Mouse (Mus musculus) heart, adult 18-20 months (tissue): Measurements from ENCODE around the gene Kif1c. TPM values are rescaled to one million over a fixed set of nuclear protein-coding genes. Genes with fewer than 3 reads are reported as not detected.

Experiments used
- DNase-seq, 2 experiments: peaks; one replicate each; pipeline ENCODE4 v3.0.0; 2021 to 2022; ENCODE audit warnings: mixed read lengths in 1 of 2
- long read RNA-seq, 2 experiments: library from polyadenylated mRNA; stranded (forward); transcript quantifications; one replicate each; pipeline ENCODE4 v2.0.0; 2021
- total RNA-seq, 2 experiments: library from RNA; stranded (reverse); gene quantifications; 2 replicates each; pipeline ENCODE4 v1.2.3; 2021

The Kif1c gene
- 100 to 1,000 TPM; 469 to 485 TPM for total RNA-seq
- long read RNA-seq, experiment 1, partial matches to known transcripts = 0 of 28 reads
- long read RNA-seq, experiment 1, other reads (novel, unspliced or antisense) = 28 of 28 reads
- long read RNA-seq, experiment 2, partial matches to known transcripts = 2 of 27 reads
- long read RNA-seq, experiment 2, other reads (novel, unspliced or antisense) = 25 of 27 reads

DNA sequence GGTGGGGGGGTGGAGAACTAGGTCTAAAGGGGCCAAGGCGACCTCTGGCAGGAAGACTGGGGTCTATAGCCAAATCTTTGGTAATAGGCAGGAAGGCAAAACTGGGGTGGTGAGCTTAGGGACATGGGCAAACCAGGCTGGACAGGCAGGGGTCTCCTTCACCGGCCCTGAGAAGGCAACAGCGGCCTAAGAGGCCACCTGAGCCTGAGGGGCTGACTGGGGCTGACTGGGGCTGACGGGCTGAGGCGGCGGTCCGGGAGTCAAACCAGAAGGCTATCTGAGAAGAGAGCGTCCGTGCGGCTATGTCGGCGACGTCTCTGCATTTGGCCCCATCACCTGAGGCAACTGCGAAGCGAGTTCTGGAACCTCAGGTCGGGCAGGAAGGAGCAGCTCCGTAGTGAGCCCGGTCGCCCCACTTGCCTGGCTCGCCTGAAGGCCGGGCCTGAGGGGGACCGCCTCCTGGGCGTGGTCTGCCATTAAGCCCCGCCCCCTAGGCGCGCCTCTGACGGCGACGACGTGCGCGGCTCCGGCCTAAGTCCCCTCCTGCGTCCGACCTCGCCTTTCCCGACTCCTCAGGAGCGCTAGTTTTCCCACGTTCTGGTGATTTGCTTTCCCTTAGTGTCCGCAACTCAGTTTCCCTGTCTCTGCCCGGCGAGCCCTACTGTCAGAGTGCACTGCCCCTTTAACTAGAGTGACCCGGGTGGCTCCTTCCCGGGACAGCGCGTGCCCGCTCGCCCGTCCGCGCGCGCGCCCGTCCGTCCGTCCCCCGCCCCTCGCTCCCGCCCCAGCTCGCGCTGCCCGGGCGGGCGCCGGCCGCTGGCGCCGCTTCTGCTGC is at the start of gene Kif1c, which contains the start of gene Inca1:
Gene Kif1c, plus strand, starts transcription at position 827 of the 835 bp plus-strand sequence.
Gene Inca1, minus strand, starts transcription at position 434 of the 835 bp plus-strand sequence.
- DNase-seq = peak; percentile 97

DNA sequence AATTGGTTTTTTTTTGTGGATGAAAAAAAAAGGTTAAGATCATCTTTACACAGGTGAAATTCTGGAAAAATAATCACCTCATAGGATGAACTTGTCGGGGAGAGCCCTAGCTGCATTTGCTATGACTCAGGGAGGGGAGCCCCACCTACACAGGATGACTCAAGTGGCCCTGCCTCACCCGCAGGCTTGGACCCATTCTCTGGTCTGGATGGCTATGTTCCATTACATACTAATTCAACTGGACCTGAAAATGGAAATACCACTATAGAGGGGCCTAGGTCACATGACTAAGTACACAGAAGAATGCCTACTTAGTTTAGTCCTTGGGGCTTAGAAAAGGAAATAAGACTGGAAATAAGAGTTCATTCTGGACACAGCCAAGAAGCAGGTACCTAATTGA is 49.0 kb upstream of the Kif1c start:
- peak in 1 of 2 experiments; percentile 20 for DNase-seq

DNA sequence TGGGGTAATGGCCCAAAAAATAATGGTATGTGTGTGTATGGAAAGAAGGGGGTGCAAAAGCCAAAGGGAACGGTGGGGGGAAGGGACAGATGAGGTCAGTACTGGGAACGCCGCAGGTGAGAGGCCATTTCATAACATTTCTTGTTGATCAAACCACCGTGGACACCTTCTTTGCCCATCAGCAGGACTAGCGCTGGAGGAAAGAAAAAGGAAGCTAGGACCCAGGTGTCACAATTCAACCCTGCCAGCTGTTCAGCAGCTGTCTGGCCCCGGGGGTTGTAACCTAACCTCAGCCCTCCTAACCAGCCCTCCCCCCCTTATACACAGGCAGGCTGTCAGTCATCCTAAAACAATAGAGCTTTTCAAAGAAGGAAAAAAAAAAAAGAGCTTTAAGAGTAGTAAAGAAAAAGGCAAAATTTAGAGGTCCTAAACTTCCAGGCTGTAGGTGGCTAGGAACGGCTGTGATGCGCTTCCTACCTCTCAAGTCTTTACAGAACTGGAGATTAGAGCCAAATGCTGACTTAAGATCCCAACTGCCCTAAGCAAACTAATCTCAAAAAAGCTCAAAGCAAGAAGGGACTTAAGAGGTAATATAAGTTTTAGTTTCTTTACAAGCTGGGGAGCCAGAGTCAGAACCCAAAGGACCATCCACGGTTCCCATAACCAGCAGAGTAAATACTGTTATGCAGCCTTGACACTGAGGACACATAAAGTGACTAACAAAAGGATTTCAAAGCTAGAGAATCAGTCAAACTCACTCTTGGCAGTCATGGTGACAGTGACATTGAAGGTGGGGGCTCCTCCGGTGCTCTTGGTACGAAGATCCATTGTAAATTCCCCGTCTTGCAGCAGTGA is 48.1 kb upstream of the Kif1c start:
- DNase-seq = no peak

DNA sequence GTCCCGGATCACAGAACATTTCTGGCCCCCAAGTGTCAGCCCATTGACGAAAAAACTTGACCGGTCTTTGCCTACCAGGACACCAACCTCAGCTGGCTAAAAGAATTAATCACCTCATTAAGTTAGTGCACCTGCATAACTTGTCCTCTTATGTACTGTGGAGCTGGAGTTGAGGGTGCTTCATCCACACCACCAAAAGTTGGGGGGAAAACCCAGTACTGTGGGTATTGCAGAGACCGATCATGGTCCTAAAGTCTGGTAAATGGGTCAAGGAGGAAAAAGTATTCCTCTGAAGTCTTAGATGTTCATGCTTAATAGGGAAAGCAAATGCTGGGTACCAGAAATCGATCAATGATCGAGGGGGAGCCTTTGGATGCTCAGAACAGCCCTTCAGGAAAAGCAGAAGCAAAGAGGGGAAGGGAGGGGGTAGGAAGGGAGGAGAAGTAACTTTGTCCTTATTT is 47.4 kb upstream of the Kif1c start:
- no peak for DNase-seq

DNA sequence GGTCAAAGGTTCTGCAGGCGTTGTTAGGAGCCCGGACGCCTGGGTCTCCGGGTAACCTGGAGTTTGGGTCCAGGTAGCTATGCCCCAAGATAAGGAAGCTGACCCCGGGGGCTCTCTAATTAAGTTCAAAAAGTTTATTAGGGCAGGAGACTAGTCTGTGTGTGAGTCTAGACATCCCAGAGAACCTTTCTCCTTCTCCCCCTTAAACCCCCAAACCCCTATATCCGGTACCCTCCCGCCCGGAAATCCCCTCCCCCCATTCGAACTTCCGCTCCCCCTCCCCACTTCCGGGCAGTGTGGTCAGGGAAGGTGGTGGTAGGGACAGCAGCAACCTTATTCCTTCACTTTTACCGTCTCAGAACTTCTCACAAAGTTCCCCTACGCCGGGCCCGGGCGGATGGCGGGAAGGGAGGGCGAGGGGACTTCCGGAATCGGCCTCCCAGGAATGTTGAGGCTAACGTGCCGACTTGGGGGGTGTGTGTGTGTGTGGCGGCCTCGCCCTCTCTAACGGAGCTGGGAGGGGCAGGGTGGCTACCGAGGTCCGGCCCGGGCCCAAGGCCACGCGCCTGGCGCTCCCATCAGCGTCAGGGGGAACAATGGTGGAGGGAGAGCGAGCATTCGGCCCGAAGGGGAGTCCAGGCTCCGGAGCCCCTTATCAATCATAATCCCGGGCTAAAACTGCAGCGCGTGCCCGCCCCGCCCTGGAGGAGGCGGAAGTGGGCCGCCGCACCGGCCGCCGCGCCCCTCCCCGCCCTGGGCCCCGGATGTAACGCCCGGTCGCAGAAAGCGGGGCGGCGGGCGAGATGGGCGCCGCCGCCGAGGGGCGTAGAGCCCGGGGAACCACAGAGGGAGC is 46.8 kb upstream of the Kif1c start:
- peak; percentile 75 to 77 for DNase-seq

DNA sequence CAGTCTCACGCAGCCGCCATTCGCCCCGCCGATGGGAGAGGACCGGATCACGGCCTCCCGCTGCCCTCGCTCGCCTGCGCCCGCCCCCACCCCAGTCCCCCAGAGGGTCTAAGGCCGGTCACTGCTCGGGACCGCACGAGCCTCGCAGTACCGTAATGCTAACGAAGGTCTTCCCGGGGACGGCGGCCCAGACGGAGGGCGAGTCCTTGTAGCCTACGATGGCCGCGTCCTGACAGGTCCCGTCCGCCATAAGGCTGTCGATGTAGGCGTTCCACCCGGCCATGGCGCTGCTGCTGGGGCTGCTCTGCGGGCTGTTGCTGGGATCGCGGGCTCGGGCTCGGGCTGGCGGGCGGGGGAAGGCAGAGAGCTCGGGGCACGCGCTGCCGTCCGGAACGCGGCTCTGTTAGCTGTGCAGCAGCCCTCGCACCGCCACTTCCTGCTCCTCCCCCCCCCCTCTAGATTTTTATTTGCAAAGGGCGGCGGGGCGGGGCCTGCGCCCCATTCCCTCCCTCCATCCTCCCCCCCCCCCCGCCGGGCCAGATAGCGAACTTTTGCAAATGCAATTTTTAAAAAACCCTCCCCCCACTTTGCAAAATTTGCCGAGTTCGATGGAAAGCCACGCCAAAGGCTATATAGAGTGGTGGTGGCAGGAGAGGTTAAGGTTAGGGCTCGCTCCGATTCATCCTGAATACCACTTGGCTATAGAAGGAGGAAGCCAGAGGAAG is 46.0 kb upstream of the Kif1c start, which contains the start of gene Pfn1:
Gene Pfn1, minus strand, starts transcription at position 447 of the 725 bp plus-strand sequence.
- peak; percentile 81 to 83 for DNase-seq

DNA sequence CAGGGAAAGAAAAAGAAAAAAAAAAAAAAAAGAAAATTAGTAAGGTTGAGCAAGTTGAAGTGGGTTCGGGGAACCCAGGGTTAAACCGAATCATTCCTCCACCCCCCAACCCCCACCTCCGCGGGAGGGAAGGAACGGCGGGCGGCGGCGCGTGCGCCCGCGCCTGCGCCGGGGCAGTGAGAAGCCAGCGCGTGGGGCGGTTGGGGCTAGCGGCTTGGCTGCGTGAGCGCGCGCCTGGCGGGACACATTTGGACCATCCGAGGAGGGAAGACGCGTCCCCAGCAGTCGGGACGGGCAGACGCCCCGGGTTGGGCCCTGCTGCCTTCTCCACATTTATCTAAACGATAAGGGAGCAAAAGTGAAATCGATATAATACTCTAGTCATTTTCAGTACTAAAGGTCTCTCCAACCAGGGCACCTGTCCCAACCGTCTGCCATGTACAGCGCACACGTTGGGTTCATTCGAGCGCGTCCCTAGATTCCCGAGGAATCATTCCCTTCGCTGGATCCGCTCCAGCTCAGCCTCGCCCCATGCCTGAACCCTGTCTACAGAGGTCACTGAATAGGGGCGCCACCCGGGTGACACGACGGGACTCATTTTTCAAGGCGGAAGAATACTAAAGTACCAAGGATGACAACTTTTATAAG is 45.3 kb upstream of the Kif1c start:
- peak; percentile 89 to 90 for DNase-seq

DNA sequence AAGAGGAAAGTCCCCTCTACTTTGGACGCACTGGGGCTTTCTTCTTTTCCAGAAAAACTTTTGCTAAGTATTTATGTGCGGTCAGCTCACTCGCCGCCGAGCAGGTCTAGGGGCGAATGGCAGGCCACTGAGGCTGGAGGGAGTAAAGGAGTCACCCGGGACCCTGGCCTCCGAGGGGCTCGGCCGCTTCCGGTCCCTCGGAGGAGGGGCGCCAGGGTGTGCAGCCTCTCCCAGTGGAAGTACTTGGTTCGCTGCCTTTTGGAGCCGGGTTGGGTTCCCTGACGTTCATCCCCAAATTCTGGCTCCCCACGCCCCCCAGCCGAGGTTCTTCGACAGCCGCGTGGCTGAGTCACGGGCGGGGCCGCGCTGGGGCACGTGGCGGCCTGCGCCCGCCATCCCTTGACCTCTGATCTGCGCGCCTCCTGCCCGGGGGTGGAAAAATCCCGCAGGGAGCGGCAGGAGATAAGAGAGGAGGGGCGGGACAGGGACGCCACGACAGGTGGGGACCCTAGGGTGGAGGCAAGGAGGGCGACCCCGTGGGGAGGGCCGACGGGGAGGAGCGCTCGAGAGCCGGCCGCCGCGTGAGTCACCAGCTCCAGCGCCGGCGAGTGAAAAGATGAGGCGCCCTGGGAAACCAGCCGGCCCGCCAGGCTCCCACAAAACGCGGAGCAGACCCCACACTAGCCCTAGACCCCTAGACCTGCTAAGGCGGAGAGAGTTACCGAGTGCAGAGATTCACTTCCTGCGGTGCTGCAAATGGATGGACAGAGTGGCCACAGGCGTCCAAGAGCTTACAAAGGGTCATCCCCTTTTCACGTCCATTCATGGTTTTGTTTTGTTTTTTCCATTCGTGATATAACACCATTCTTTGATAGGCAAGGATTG is 44.5 kb upstream of the Kif1c start:
- peak; percentile 73 to 74 for DNase-seq

DNA sequence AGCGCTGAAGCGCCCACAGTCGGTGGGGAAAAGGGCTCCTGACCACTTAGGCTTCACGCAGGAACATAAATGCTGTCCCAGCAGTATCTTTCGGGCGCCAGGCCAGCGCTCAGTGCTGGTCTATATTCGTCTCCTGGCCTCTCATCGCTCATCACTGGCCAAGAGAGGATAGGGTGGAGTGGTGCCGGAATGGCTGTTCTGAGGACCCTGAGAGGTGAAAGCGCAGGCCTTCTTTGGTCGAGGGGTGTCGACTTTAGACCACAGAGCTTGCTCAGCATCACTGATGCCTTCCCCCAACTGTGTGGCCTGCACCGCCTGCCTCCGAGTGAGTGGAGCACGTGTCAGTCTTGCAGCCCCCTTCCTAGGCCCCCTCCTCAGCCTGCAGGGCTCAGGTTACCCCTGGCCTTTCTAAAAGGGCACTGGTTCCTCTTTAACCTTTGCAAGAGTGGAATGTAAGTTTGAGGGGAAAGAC is 43.9 kb upstream of the Kif1c start:
- DNase-seq = peak; percentile 87 to 88

DNA sequence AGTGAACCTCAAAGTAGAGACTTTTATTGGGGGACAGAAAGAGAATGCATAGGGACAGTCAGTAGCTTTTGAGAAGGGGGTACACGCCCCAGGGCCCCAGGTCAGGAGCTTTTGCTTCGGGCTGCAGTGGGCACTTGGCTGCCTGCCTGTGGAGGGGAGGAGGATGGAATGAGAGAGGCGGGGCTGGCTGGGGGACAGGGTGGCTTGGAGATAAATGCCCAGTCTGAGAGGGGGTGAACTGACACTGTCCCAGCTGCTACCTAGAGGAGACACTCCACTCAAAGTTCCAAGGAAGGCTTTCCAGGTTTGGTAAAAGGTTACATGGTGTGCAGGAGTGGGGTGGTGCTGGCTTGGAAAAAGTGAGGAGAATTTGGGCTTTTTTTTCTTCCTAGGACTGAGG is 43.4 kb upstream of the Kif1c start, which contains the start of gene Eno3:
Gene Eno3, plus strand, starts transcription at position 239 of the 400 bp plus-strand sequence.
- DNase-seq = peak; percentile 52 to 55

DNA sequence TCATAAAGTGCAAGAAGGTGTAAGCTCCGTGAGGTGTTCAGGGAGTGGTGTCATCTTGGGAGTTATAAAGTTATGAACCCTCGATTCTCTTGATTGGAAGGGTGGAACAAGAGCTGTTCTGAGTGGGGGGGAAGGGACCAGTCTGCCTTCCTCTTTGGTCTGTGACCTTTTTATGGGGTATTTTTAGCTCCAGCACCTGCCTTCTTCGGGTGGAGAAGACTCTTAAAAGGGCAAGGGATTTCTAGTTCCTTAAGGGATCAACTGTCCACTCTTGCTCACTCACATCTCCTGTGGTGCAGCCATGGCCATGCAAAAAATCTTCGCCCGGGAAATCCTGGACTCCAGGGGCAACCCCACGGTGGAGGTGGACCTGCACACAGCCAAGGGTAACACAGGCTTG is 42.8 kb upstream of the Kif1c start:
- no peak for DNase-seq

DNA sequence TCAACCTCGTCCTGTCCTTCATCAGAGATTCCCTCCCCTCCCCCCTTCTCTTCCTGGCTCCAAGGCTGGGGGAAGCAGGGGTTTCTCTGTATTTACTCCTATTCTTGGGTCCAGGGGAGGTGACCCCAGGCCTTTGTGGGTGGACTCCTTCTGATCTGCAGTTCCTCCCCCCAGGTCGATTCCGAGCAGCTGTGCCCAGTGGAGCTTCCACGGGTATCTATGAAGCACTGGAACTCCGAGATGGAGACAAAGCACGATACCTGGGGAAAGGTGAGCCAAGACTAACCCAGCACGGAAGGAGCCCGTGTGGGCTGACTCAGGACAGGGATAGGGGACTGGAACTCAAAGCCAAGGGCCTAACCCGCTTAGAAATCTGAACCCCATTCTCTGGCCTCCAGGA is 42.4 kb upstream of the Kif1c start:
- DNase-seq = no peak

DNA sequence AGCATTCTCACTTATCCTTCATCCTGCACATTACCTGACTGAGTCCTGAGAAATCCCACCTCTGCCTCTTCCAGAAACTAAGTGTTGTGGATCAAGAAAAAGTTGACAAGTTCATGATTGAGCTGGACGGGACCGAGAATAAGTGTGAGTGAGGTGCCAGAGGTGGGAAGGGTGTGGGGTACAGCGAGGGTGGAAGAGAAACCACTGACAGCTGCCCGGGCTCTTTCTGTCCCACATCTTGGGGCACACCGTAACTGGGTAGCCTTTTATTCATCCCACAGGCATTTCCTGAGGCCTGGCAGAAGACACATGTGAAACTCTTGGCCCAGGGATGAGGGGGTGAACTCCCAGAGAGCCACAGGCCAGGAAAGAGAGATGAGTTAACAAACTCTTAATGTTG is 41.8 kb upstream of the Kif1c start:
- DNase-seq = no peak

DNA sequence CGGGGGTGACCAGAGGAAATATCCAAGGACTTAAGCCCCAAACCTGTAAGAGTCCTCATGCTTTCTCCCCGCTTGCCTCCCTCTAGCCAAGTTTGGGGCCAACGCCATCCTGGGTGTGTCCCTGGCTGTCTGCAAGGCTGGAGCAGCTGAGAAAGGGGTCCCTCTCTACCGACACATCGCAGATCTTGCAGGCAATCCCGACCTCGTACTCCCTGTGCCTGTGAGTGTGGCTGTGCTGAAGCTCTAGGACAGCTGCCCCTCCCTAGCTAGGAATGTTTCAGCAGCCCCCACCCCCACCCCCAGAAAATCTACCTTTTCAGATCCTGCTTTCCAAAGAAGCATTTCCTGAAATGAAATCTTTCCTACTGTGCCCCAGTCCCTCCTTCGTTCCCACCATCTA is 41.4 kb upstream of the Kif1c start:
- DNase-seq = no peak

DNA sequence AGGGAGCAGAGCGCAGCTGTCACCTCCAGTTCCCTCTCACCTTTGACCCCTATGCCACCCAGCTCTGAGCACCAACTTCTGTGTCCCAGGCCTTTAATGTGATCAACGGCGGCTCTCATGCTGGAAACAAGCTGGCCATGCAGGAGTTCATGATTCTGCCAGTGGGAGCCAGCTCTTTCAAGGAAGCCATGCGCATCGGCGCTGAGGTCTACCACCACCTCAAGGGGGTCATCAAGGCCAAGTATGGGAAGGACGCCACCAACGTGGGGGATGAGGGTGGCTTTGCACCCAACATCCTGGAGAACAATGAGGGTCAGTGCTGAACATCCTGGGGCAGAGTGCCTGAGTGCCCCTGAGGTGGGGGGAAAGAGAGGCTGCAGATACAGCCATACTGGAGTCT is 39.8 kb upstream of the Kif1c start:
- no peak for DNase-seq

DNA sequence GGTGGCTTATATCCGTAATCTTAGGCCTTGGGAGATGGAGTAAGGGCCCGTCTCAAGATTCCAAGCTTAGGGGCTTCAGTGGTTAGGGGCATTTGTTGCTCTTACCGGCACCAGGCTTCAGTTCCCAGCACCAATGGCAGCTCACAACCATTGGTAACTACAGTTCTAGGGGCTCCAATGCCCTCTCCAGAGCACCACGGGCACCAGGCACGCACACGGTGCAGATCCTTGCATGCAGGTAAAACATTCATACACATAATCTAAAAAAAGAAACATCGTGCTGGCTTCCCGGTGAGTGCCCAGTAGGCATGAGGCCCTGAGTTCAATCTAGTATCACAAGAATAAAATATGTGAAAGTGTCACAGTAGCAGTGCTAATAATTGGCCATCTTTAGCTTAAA is 37.2 kb upstream of the Kif1c start:
- no peak for DNase-seq

DNA sequence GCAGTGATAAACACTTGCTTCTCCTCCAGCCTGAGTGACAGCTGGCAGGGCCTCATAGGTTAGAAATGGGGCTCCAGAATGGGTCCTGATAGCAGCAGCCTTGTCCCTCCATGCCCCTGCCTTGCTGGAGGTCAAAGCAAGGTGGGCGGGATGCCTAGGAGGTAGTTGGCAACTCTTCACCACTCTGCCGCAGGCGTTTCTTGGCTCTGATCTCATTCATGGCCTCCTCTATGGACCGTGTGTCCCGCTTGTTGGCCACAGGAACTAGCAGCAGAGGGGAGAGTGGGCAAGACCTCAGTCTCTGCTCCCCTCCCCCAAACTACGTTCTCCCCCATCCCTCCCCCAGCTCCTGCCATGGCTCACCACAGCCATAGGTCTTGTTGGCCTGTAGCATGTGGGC is 36.4 kb upstream of the Kif1c start:
- peak; percentile 61 to 75 for DNase-seq

DNA sequence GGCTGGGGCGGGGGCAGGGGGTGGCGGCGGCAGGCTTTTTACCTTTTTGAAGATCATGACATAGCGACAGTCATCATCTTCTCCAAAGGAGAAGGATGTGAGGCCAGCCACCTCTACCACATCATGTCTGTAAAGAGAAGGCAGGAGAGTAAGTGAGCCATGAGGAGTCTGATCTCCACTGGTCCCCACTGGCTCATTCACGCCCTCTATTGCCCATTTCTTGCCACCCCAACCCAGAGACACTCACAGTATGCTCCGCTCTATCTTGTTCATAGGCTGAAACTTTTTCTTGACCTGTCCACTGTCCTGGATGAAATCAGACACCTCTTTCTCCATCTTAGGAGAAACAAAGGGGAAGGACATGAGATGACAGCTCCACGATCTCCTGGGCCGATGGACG is 35.6 kb upstream of the Kif1c start:
- no peak for DNase-seq

DNA sequence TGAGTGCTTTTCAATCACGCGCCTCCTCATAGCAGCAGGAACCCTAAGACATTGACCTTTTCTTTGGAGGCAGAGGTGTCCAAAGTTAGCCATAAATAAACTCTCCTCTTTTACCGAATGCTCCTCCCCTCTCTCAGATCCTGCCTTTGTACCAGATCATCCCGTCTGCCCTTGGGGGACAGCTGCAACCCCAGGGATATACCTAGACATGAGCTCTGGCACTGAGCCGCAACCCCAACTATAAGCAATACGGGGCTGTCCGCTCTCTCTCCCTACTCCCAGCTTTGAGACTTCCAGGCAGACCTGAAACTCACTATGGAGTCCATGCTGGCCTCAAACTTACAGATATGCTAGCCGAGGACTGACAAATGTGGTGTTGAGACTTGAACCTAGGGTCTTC is 33.7 kb upstream of the Kif1c start:
- DNase-seq = no peak
